Mouse (Mus musculus) embryo, embryonic 11 days (tissue): Measurements from ENCODE around the gene Kcnip3.
A peak's percentile ranks its signal among the peaks of the same experiment; 100 is the strongest.

Source experiments
- DNase-seq: peaks from one replicate; pipeline ENCODE4 v3.0.0-alpha.2; 2015

The Kcnip3 gene

GRCm38 (mm10) chr2:127514380-127515124 is 7.3 kb downstream of the Kcnip3 start:
- DNase-seq = no peak

GRCm38 (mm10) chr2:127513244-127513643 is 8.7 kb downstream of the Kcnip3 start:
- DNase-seq = no peak

GRCm38 (mm10) chr2:127511426-127511825 is 10.5 kb downstream of the Kcnip3 start:
- DNase-seq = peak; percentile 30

GRCm38 (mm10) chr2:127507967-127508660 is 13.8 kb downstream of the Kcnip3 start:
- no peak for DNase-seq

- DNase-seq = peak; percentile 85
Observed at GRCm38 (mm10) chr2:127507077-127507774, 14.7 kb downstream of the Kcnip3 start.

- no peak for DNase-seq
Observed at GRCm38 (mm10) chr2:127506131-127506632, 15.7 kb downstream of the Kcnip3 start.

GRCm38 (mm10) chr2:127505196-127505595 is 16.7 kb downstream of the Kcnip3 start:
- no peak for DNase-seq

- DNase-seq = no peak
Observed at GRCm38 (mm10) chr2:127503751-127504549, 17.9 kb downstream of the Kcnip3 start.

GRCm38 (mm10) chr2:127501061-127501460 is 20.8 kb downstream of the Kcnip3 start:
- DNase-seq = peak; percentile 56

- no peak for DNase-seq
Observed at GRCm38 (mm10) chr2:127498750-127499149, 23.1 kb downstream of the Kcnip3 start.

- DNase-seq = no peak
Observed at GRCm38 (mm10) chr2:127496321-127496720, 25.6 kb downstream of the Kcnip3 start.

- peak; percentile 89 for DNase-seq
Observed at GRCm38 (mm10) chr2:127484476-127485170, 37.3 kb downstream of the Kcnip3 start.

- DNase-seq = peak; percentile 26
Observed at GRCm38 (mm10) chr2:127483001-127483400, 38.9 kb downstream of the Kcnip3 start.

- DNase-seq = peak; percentile 78
Observed at GRCm38 (mm10) chr2:127482533-127482911, 39.4 kb downstream of the Kcnip3 start.

GRCm38 (mm10) chr2:127481841-127482532 is 39.9 kb downstream of the Kcnip3 start:
- peak; percentile 36 for DNase-seq

- no peak for DNase-seq
Observed at GRCm38 (mm10) chr2:127479763-127480162, 42.1 kb downstream of the Kcnip3 start.

- no peak for DNase-seq
Observed at GRCm38 (mm10) chr2:127479210-127479609, 42.7 kb downstream of the Kcnip3 start.

GRCm38 (mm10) chr2:127472279-127472678 is 49.6 kb downstream of the Kcnip3 start:
- DNase-seq = no peak

GRCm38 (mm10) chr2:127471281-127471680 is 50.6 kb downstream of the Kcnip3 start:
- no peak for DNase-seq

- DNase-seq = no peak
Observed at GRCm38 (mm10) chr2:127470661-127471060, 51.2 kb downstream of the Kcnip3 start.

- DNase-seq = no peak
Observed at GRCm38 (mm10) chr2:127470183-127470582, 51.7 kb downstream of the Kcnip3 start.
